Mouse (Mus musculus) kidney, embryonic 16.5 days (tissue): ENCODE data around the gene Rtel1. TPM values are rescaled to one million over a fixed set of nuclear protein-coding genes. Genes with fewer than 3 reads are reported as not detected.

Source experiments
- ATAC-seq: fragments of 200-750 bp; cut with Nextera tagmentation; 2 replicates; pipeline ENCODE4 v1.8.0; 2017; ENCODE audit warnings: moderate TSS enrichment; ENCODE audit not compliant: low FRiP score, low TSS enrichment
- H3K27ac ChIP-seq: fragments of 300-500 bp; sonication (generic); 2 replicates; pipeline ENCODE4 v1.5.1; 2014; ENCODE audit warnings: low read length
- H3K27me3 ChIP-seq: fragments of 300-500 bp; sonication (generic); 2 replicates; pipeline ENCODE4 v1.6.1; 2014; ENCODE audit warnings: low read length, control low read depth, mixed read lengths; ENCODE audit not compliant: insufficient read depth
- H3K36me3 ChIP-seq: fragments of 300-500 bp; sonication (generic); 2 replicates; pipeline ENCODE4 v1.6.1; 2014; ENCODE audit warnings: low read length, control low read depth, mixed read lengths; ENCODE audit not compliant: insufficient read depth
- H3K4me1 ChIP-seq: fragments of 300-500 bp; sonication (generic); 2 replicates; pipeline ENCODE4 v1.6.1; 2014; ENCODE audit warnings: low read length, control low read depth, mixed read lengths; ENCODE audit not compliant: insufficient read depth
- H3K4me2 ChIP-seq: fragments of 300-500 bp; sonication (generic); replicated peaks from 2 replicates; pipeline ENCODE4 v1.6.1; 2014; ENCODE audit warnings: low read depth, low read length
- H3K4me3 ChIP-seq: fragments of 300-500 bp; sonication (generic); 2 replicates; pipeline ENCODE4 v1.5.1; 2014; ENCODE audit warnings: mild to moderate bottlenecking, low read length
- H3K9ac ChIP-seq: fragments of 300-500 bp; sonication (generic); replicated peaks from 2 replicates; pipeline ENCODE4 v1.6.1; 2014; ENCODE audit warnings: low read length
- H3K9me3 ChIP-seq: fragments of 300-500 bp; sonication (generic); 2 replicates; pipeline ENCODE4 v1.6.1; 2016; ENCODE audit warnings: low read length, control low read depth
- WGBS: fragments of 180-500 bp; shearing (Covaris S2); extraction: QIAGEN DNeasy Blood & Tissue Kit; methylation state at CpG from one replicate; pipeline ENCODE4 v1.1.7; 2014; 5-methylcytosine and 5-hydroxymethylcytosine counted together
- polyA plus RNA-seq: library from polyadenylated mRNA; unstranded; fragments of >200 nt; fragmentation: Nextera tagmentation; extraction: Ambion mirVana; gene quantifications from 2 replicates; pipeline ENCODE4 v1.2.1, GENCODE M21; 2015

The Rtel1 gene
- polyA plus RNA-seq, 1 experiment from 2014 or later = 51.2 TPM

GRCm38 (mm10) chr2:181314080-181314810 is 5.3 kb upstream of the Rtel1 start, which contains the start of gene Stmn3:
Gene Stmn3, minus strand, starts transcription at chr2:181314500.
- Histone ChIP-seq H3K27me3 (peaks cover 42% of the 10 kb centered on the region), H3K9me3 (no peaks in the 10 kb centered on the region), H3K27ac (no peak within 1 kb of the TSS), H3K36me3 (no peaks in the 10 kb centered on the region), H3K4me3 (peak within 1 kb of the TSS; percentile 23), H3K4me2 (peak within 1 kb of the TSS; percentile 44), H3K9ac (no peak within 1 kb of the TSS), H3K4me1 (peaks cover 8% of the 10 kb centered on the region)
- WGBS = 4% methylated on average over 20 of the region's 23 CpGs
- peak; percentile 77 for ATAC-seq

GRCm38 (mm10) chr2:181320103-181320499 is 562 bp downstream of the Rtel1 start:
- 12% methylated on average over 7 of the region's 7 CpGs for WGBS
- peaks cover 9% of the 10 kb centered on the region for H3K4me1 ChIP-seq
- H3K27me3 ChIP-seq = peaks cover 2% of the 10 kb centered on the region
- 0 out of 2 replicates have a peak, but pooled peaks have one; percentile 5 for ATAC-seq
- peak overlapping the region; percentile 60 for H3K27ac ChIP-seq
- H3K9me3 ChIP-seq = no peaks in the 10 kb centered on the region
- H3K36me3 ChIP-seq = peaks cover 23% of the 10 kb centered on the region
- H3K9ac ChIP-seq = peak overlapping the region; percentile 68
- peak overlapping the region; percentile 66 for H3K4me3 ChIP-seq
- peak overlapping the region; percentile 80 for H3K4me2 ChIP-seq

GRCm38 (mm10) chr2:181322136-181322535 is 2.6 kb downstream of the Rtel1 start:
- no peak for ATAC-seq
- Histone ChIP-seq H3K27me3 (no peaks in the 10 kb centered on the region), H3K4me3 (no peak overlapping the region), H3K27ac (no peak overlapping the region), H3K9ac (no peak overlapping the region), H3K4me2 (no peak overlapping the region), H3K4me1 (peaks cover 9% of the 10 kb centered on the region), H3K9me3 (no peaks in the 10 kb centered on the region), H3K36me3 (peaks cover 33% of the 10 kb centered on the region)
- 71% methylated on average over 5 of the region's 5 CpGs for WGBS

- no peak overlapping the region for H3K4me2 ChIP-seq
- no peak for ATAC-seq
- no peaks in the 10 kb centered on the region for H3K9me3 ChIP-seq
- H3K36me3 ChIP-seq = peaks cover 56% of the 10 kb centered on the region
- no peak overlapping the region for H3K4me3 ChIP-seq
- 96% methylated on average over 2 of the region's 2 CpGs for WGBS
- no peaks in the 10 kb centered on the region for H3K27me3 ChIP-seq
- no peak overlapping the region for H3K9ac ChIP-seq
- no peaks in the 10 kb centered on the region for H3K4me1 ChIP-seq
- no peak overlapping the region for H3K27ac ChIP-seq
Measured at GRCm38 (mm10) chr2:181326098-181326497, 6.6 kb downstream of the Rtel1 start.

GRCm38 (mm10) chr2:181332542-181332941 is 13.0 kb downstream of the Rtel1 start:
- Histone ChIP-seq H3K4me3 (no peak overlapping the region), H3K4me1 (no peaks in the 10 kb centered on the region), H3K27me3 (no peaks in the 10 kb centered on the region), H3K36me3 (peaks cover 56% of the 10 kb centered on the region), H3K9ac (no peak overlapping the region), H3K4me2 (no peak overlapping the region), H3K27ac (no peak overlapping the region), H3K9me3 (no peaks in the 10 kb centered on the region)
- ATAC-seq = no peak

GRCm38 (mm10) chr2:181334023-181334422 is 14.5 kb downstream of the Rtel1 start:
- H3K4me1 ChIP-seq = no peaks in the 10 kb centered on the region
- no peak overlapping the region for H3K4me2 ChIP-seq
- no peaks in the 10 kb centered on the region for H3K27me3 ChIP-seq
- no peak overlapping the region for H3K4me3 ChIP-seq
- ATAC-seq = 0 out of 2 replicates have a peak, but pooled peaks have one; percentile 57
- peaks cover 50% of the 10 kb centered on the region for H3K36me3 ChIP-seq
- H3K27ac ChIP-seq = no peak overlapping the region
- no peaks in the 10 kb centered on the region for H3K9me3 ChIP-seq
- H3K9ac ChIP-seq = no peak overlapping the region
- 61% methylated on average over 3 of the region's 3 CpGs for WGBS

GRCm38 (mm10) chr2:181340426-181340825 is 20.9 kb downstream of the Rtel1 start:
- H3K9ac ChIP-seq = no peak overlapping the region
- H3K27ac ChIP-seq = no peak overlapping the region; the same call in 1 of the 2 replicates
- H3K4me1 ChIP-seq = no peaks in the 10 kb centered on the region
- 47% methylated on average over 4 of the region's 4 CpGs for WGBS
- no peak overlapping the region for H3K4me2 ChIP-seq
- no peak overlapping the region for H3K4me3 ChIP-seq
- H3K9me3 ChIP-seq = no peaks in the 10 kb centered on the region
- no peaks in the 10 kb centered on the region for H3K27me3 ChIP-seq
- peaks cover 43% of the 10 kb centered on the region for H3K36me3 ChIP-seq
- no peak for ATAC-seq

GRCm38 (mm10) chr2:181342766-181343165 is 23.2 kb downstream of the Rtel1 start:
- 94% methylated on average over 6 of the region's 6 CpGs for WGBS
- Histone ChIP-seq H3K4me2 (no peak overlapping the region), H3K27me3 (no peaks in the 10 kb centered on the region), H3K4me1 (no peaks in the 10 kb centered on the region), H3K9me3 (no peaks in the 10 kb centered on the region), H3K27ac (no peak overlapping the region), H3K9ac (no peak overlapping the region), H3K36me3 (peaks cover 35% of the 10 kb centered on the region), H3K4me3 (no peak overlapping the region)
- no peak for ATAC-seq

GRCm38 (mm10) chr2:181356780-181357179 is 37.2 kb downstream of the Rtel1 start:
- peaks cover 67% of the 10 kb centered on the region for H3K36me3 ChIP-seq
- no peak overlapping the region for H3K27ac ChIP-seq
- H3K9ac ChIP-seq = no peak overlapping the region
- ATAC-seq = no peak
- no peak overlapping the region for H3K4me3 ChIP-seq
- 84% methylated on average over 3 of the region's 3 CpGs for WGBS
- H3K4me1 ChIP-seq = no peaks in the 10 kb centered on the region
- H3K9me3 ChIP-seq = no peaks in the 10 kb centered on the region
- H3K27me3 ChIP-seq = no peaks in the 10 kb centered on the region
- H3K4me2 ChIP-seq = no peak overlapping the region

- WGBS = 79% methylated on average over 3 of the region's 3 CpGs
- no peak for ATAC-seq
Measured at GRCm38 (mm10) chr2:181363946-181364345, 44.4 kb downstream of the Rtel1 start.

More at GRCm38 (mm10) chr2:181363946-181364345, 44.4 kb downstream of the Rtel1 start:
- H3K9me3 ChIP-seq = no peaks in the 10 kb centered on the region
- H3K27ac ChIP-seq = no peak overlapping the region
- peaks cover 29% of the 10 kb centered on the region for H3K4me1 ChIP-seq
- peak overlapping the region; percentile 64; the same call in 1 of the 2 replicates for H3K4me3 ChIP-seq
- H3K27me3 ChIP-seq = no peaks in the 10 kb centered on the region
- H3K36me3 ChIP-seq = peaks cover 24% of the 10 kb centered on the region
- H3K4me2 ChIP-seq = peak overlapping the region; percentile 91
- H3K9ac ChIP-seq = peak overlapping the region; percentile 80
